20 mouse cellular contexts compared by ENCODE assay signal in genomic region chr13:103037466-103037865, GRCm38 (mm10).
DNase-seq lines count a peak whose midpoint lies in the region; ATAC-seq and TF ChIP-seq lines count a peak whose summit lies in the region.
"Had no signal": no experiment of that assay in that cellular context is flagged by ENCODE, and none has a peak within 500 bp of the region (broad histone marks: within the 10 kb centered on the region; RNA-seq: fewer than 3 reads in every experiment).

No protein-coding gene starts in this region.

- ATAC-seq in forebrain, embryonic 14.5 days = no peak
- no peak for ATAC-seq in forebrain, embryonic 16.5 days
- ATAC-seq: activated CD4-positive, CD25-positive, alpha-beta regulatory T cell, adult 4 months; forebrain, embryonic 15.5 days; Patski had no signal

- no peaks in the 10 kb centered on the region for H3K4me1 ChIP-seq in forebrain, embryonic 14.5 days (ENCODE audit: control insufficient read depth, insufficient read depth, low read length)
- H3K4me1 ChIP-seq in forebrain, embryonic 16.5 days (replicated peaks; ENCODE audit: control insufficient read depth, insufficient read depth, low read length) = 0 out of 2 replicates have a peak, but pooled peaks cover 3% of the 10 kb centered on the region
- H3K4me1 ChIP-seq in cerebellum, adult 2 months (ENCODE audit: control insufficient read depth, insufficient read depth, low read length) = no peaks in the 10 kb centered on the region

- no peaks in the 10 kb centered on the region for H3K9me3 ChIP-seq in forebrain, embryonic 14.5 days (replicated peaks; ENCODE audit: control insufficient read depth, low read length)
- no peaks in the 10 kb centered on the region for H3K9me3 ChIP-seq in forebrain, embryonic 16.5 days (ENCODE audit: control insufficient read depth, low read length)
- H3K9me3 ChIP-seq: embryonic facial prominence, embryonic 10.5 days; forebrain, embryonic 15.5 days; heart, embryonic 15.5 days; hindbrain, embryonic 13.5 days had no signal

- no peak overlapping the region for H3K27ac ChIP-seq in forebrain, embryonic 14.5 days (ENCODE audit: low read depth, low read length)
- H3K27ac ChIP-seq in forebrain, embryonic 16.5 days (ENCODE audit: low read length) = no peak overlapping the region
- H3K27ac ChIP-seq in cerebellum, adult 2 months (ENCODE audit: insufficient read depth, low read length) = no peak overlapping the region
- H3K27ac ChIP-seq: embryonic facial prominence, embryonic 10.5 days; forebrain, embryonic 15.5 days; heart, adult 2 months; heart, embryonic 15.5 days; hindbrain, embryonic 13.5 days had no signal

- no peaks in the 10 kb centered on the region for H3K36me3 ChIP-seq in forebrain, embryonic 14.5 days (ENCODE audit: control insufficient read depth, insufficient read depth, low read length)
- H3K36me3 ChIP-seq in forebrain, embryonic 16.5 days (ENCODE audit: control insufficient read depth, insufficient read depth) = no peaks in the 10 kb centered on the region
- H3K36me3 ChIP-seq: embryonic facial prominence, embryonic 10.5 days; forebrain, embryonic 15.5 days; heart, embryonic 15.5 days; hindbrain, embryonic 13.5 days had no signal

- TF ChIP-seq POLR2A in cerebellum, adult 2 months (IDR thresholded peaks at IDR 0.05; ENCODE audit: borderline replicate concordance, insufficient read depth, low read length) = no peak

- H3K9ac ChIP-seq in forebrain, embryonic 14.5 days (ENCODE audit: low read length) = no peak overlapping the region
- no peak overlapping the region for H3K9ac ChIP-seq in forebrain, embryonic 16.5 days (replicated peaks; ENCODE audit: low read depth, low read length)
- H3K9ac ChIP-seq: forebrain, embryonic 15.5 days; heart, embryonic 15.5 days; hindbrain, embryonic 13.5 days had no signal

- 9% methylated on average over 5 of the region's 5 CpGs for WGBS in forebrain, embryonic 14.5 days
- 9% methylated on average over 5 of the region's 5 CpGs for WGBS in forebrain, embryonic 16.5 days
- 32% methylated on average over 5 of the region's 5 CpGs for WGBS in cerebellum, adult 2 months

- DNase-seq in forebrain, embryonic 14.5 days (ENCODE audit: low spot score) = peak; percentile 42
- DNase-seq in kidney, adult 8-10 months = peak; percentile 41 to 65
- no peak for DNase-seq in kidney, postnatal 10 days
- peak; percentile 36 for DNase-seq in kidney, postnatal 14 days
- no peak for DNase-seq in cerebellum, adult 2 months
- no peak for DNase-seq in layer of hippocampus, adult 18-20 months (ENCODE audit: low spot score in 2 of 2)
- DNase-seq: adrenal gland, postnatal 14 days; cerebellum, adult 18-20 months; cerebellum, postnatal 10 days; gastrocnemius, postnatal 14 days; heart, adult 2 months; heart, postnatal 14 days had no signal

- H3K27me3 ChIP-seq in forebrain, embryonic 14.5 days (replicated peaks; ENCODE audit: control insufficient read depth, insufficient read depth, low read length) = no peaks in the 10 kb centered on the region
- no peaks in the 10 kb centered on the region for H3K27me3 ChIP-seq in forebrain, embryonic 16.5 days (replicated peaks; ENCODE audit: control insufficient read depth, insufficient read depth, low read length)
- no peaks in the 10 kb centered on the region for H3K27me3 ChIP-seq in cerebellum, adult 2 months (ENCODE audit: control insufficient read depth, insufficient read depth, low read length)
- H3K27me3 ChIP-seq: forebrain, embryonic 15.5 days; heart, embryonic 15.5 days; hindbrain, embryonic 13.5 days; Patski had no signal

- no peak for TF ChIP-seq CTCF in cerebellum, adult 2 months (IDR thresholded peaks at IDR 0.05; ENCODE audit: borderline replicate concordance, insufficient read depth, low read depth, low read length)

- no peak overlapping the region for H3K4me2 ChIP-seq in forebrain, embryonic 14.5 days (ENCODE audit: low read length)
- no peak overlapping the region for H3K4me2 ChIP-seq in forebrain, embryonic 16.5 days (ENCODE audit: low read length)
- H3K4me2 ChIP-seq: forebrain, embryonic 15.5 days; heart, embryonic 11.5 days; heart, embryonic 15.5 days; hindbrain, embryonic 13.5 days had no signal

- no peak overlapping the region for H3K4me3 ChIP-seq in forebrain, embryonic 14.5 days (ENCODE audit: low read depth, low read length)
- no peak overlapping the region for H3K4me3 ChIP-seq in forebrain, embryonic 16.5 days (replicated peaks; ENCODE audit: low read length)
- no peak overlapping the region for H3K4me3 ChIP-seq in cerebellum, adult 2 months (replicated peaks; ENCODE audit: insufficient read depth, low read depth, low read length)
- H3K4me3 ChIP-seq: embryonic facial prominence, embryonic 10.5 days; forebrain, embryonic 15.5 days; heart, adult 2 months; heart, embryonic 15.5 days; hindbrain, embryonic 13.5 days had no signal

Comparison
In these comparisons a context has a peak if more than half of its experiments do, and no peak if none do; other contexts are left out.
1. DNase-seq: peak in forebrain, embryonic 14.5 days (single experiment), kidney, adult 8-10 months (2 of 2) and kidney, postnatal 14 days (single experiment); none in kidney, postnatal 10 days (single experiment), cerebellum, adult 2 months (0 of 2) and layer of hippocampus, adult 18-20 months (0 of 2).